Mouse (Mus musculus) lung, embryonic 16.5 days (tissue): Measurements from ENCODE around the gene Tbc1d16. TPM values are rescaled to one million over a fixed set of nuclear protein-coding genes. Genes with fewer than 3 reads are reported as not detected.
A peak's percentile ranks its signal among the peaks of the same experiment; 100 is the strongest.

Experiments
- ATAC-seq: fragments of 200-750 bp; cut with Nextera tagmentation; 2 replicates; pipeline ENCODE4 v1.8.0; 2017; ENCODE audit warnings: low read depth, mild to moderate bottlenecking, moderate library complexity
- H3K27ac ChIP-seq: fragments of 300-500 bp; sonication (generic); 2 replicates; pipeline ENCODE4 v1.5.1; 2014; ENCODE audit warnings: mild to moderate bottlenecking, control low read depth, low read length
- H3K27me3 ChIP-seq: fragments of 300-500 bp; sonication (generic); 2 replicates; pipeline ENCODE4 v1.6.1; 2014; ENCODE audit warnings: low read depth, low read length, mixed read lengths; ENCODE audit not compliant: control insufficient read depth, insufficient read depth
- H3K36me3 ChIP-seq: fragments of 300-500 bp; sonication (generic); 2 replicates; pipeline ENCODE4 v1.6.1; 2014; ENCODE audit warnings: low read length; ENCODE audit not compliant: control insufficient read depth, insufficient read depth
- H3K4me1 ChIP-seq: fragments of 300-500 bp; sonication (generic); replicated peaks from 2 replicates; pipeline ENCODE4 v1.6.1; 2014; ENCODE audit warnings: low read length, mixed read lengths; ENCODE audit not compliant: control insufficient read depth, insufficient read depth
- H3K4me2 ChIP-seq: fragments of 300-500 bp; sonication (generic); 2 replicates; pipeline ENCODE4 v1.6.1; 2014; ENCODE audit warnings: low read depth, low read length, control low read depth
- H3K4me3 ChIP-seq: fragments of 300-500 bp; sonication (generic); 2 replicates; pipeline ENCODE4 v1.5.1; 2014; ENCODE audit warnings: mild to moderate bottlenecking, low read length, control low read depth
- H3K9ac ChIP-seq: fragments of 300-500 bp; sonication (generic); 2 replicates; pipeline ENCODE4 v1.6.1; 2014; ENCODE audit warnings: low read length, control low read depth
- H3K9me3 ChIP-seq: fragments of 300-500 bp; sonication (generic); 2 replicates; pipeline ENCODE4 v1.6.1; 2016; ENCODE audit warnings: low read length; ENCODE audit not compliant: control insufficient read depth
- WGBS: fragments of 180-500 bp; shearing (Covaris S2); extraction: QIAGEN DNeasy Blood & Tissue Kit; methylation state at CpG from one replicate; pipeline ENCODE4 v1.1.7; 2014; 5-methylcytosine and 5-hydroxymethylcytosine counted together
- polyA plus RNA-seq: library from polyadenylated mRNA; unstranded; fragments of >200 nt; fragmentation: Nextera tagmentation; extraction: Ambion mirVana; gene quantifications from 2 replicates; pipeline ENCODE4 v1.2.1, GENCODE M21; 2015

Gene Tbc1d16
- polyA plus RNA-seq, 1 experiment from 2014 or later = 19.4 TPM

- H3K27me3 ChIP-seq = no peaks in the 10 kb centered on the region
- peak overlapping the region; percentile 42 for H3K4me3 ChIP-seq
- H3K9me3 ChIP-seq = no peaks in the 10 kb centered on the region
- ATAC-seq = peak; percentile 64
- no peaks in the 10 kb centered on the region for H3K36me3 ChIP-seq
- peaks cover 15% of the 10 kb centered on the region for H3K4me1 ChIP-seq
- H3K9ac ChIP-seq = no peak overlapping the region
- H3K27ac ChIP-seq = no peak overlapping the region
- peak overlapping the region; percentile 65 for H3K4me2 ChIP-seq
- WGBS = 6% methylated on average over 11 of the region's 11 CpGs
Measured at GRCm38 (mm10) chr11:119238305-119238721, 10.0 kb upstream of the Tbc1d16 start.

DNA sequence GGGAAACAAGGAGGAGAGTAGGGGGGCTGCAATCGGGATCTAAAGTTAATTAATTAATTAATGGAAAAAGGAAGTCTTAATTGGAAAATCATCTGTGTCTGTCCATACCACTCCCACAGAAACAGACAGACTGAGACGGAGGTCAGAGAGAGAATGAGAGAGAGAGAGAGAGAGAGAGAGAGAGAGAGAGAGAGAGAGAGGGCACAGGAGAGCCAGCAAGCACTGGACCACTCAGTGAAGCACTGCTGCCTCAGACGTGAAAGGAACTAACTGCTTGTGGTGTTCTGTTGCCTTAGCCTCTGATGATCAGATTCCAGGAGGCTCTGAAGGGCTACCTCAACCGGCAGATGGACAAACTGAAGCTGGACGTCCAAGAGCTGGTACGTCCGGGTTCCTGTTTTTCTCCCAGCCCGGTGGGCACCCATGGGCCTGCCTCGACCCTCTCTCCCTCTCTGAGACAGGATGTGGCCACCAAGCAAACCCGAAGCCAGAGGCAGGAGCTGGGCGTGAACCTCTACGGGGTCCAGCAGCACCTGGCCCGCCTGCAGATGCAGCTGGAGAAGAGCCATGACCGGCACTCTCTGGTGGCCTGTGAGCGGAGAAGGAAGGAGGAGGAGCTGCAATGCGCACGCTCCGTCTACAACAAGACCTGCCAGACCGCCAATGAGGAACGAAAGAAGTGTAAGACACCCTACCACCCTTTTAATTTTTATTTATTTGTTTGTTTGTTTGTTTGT is 9.4 kb upstream of the Tbc1d16 start:
- H3K9ac ChIP-seq = peak overlapping the region; percentile 63
- WGBS = 25% methylated on average over 20 of the region's 20 CpGs
- peak overlapping the region; percentile 65 for H3K4me2 ChIP-seq
- no peak overlapping the region for H3K27ac ChIP-seq
- peak; percentile 64 for ATAC-seq
- H3K27me3 ChIP-seq = no peaks in the 10 kb centered on the region
- peak overlapping the region; percentile 42 for H3K4me3 ChIP-seq
- H3K4me1 ChIP-seq = peaks cover 15% of the 10 kb centered on the region
- no peaks in the 10 kb centered on the region for H3K9me3 ChIP-seq
- H3K36me3 ChIP-seq = no peaks in the 10 kb centered on the region

GRCm38 (mm10) chr11:119237007-119237406 is 8.7 kb upstream of the Tbc1d16 start:
- WGBS = 36% methylated on average over 3 of the region's 3 CpGs
- Histone ChIP-seq H3K4me3 (no peak overlapping the region), H3K36me3 (no peaks in the 10 kb centered on the region)

GRCm38 (mm10) chr11:119236354-119236753 is 8.1 kb upstream of the Tbc1d16 start:
- ATAC-seq = peak; percentile 8; the same call in 1 of the 2 replicates
- Histone ChIP-seq H3K4me1 (peaks cover 15% of the 10 kb centered on the region), H3K9me3 (no peaks in the 10 kb centered on the region), H3K4me3 (no peak overlapping the region), H3K27me3 (no peaks in the 10 kb centered on the region), H3K4me2 (no peak overlapping the region), H3K36me3 (no peaks in the 10 kb centered on the region), H3K27ac (no peak overlapping the region), H3K9ac (no peak overlapping the region)
- 16% methylated on average over 8 of the region's 8 CpGs for WGBS

More at GRCm38 (mm10) chr11:119237007-119237406, 8.7 kb upstream of the Tbc1d16 start:
- H3K4me1 ChIP-seq = peaks cover 15% of the 10 kb centered on the region
- no peaks in the 10 kb centered on the region for H3K9me3 ChIP-seq
- no peak overlapping the region for H3K27ac ChIP-seq
- H3K9ac ChIP-seq = no peak overlapping the region
- H3K27me3 ChIP-seq = no peaks in the 10 kb centered on the region
- no peak for ATAC-seq
- H3K4me2 ChIP-seq = no peak overlapping the region

- Histone ChIP-seq H3K27me3 (no peaks in the 10 kb centered on the region), H3K27ac (no peak overlapping the region), H3K4me1 (peaks cover 15% of the 10 kb centered on the region), H3K9me3 (no peaks in the 10 kb centered on the region), H3K9ac (no peak overlapping the region), H3K36me3 (no peaks in the 10 kb centered on the region), H3K4me3 (no peak overlapping the region), H3K4me2 (no peak overlapping the region)
- ATAC-seq = no peak
- 77% methylated on average over 4 of the region's 4 CpGs for WGBS
Measured at GRCm38 (mm10) chr11:119235596-119235995, 7.3 kb upstream of the Tbc1d16 start.

GRCm38 (mm10) chr11:119234770-119235169 is 6.5 kb upstream of the Tbc1d16 start:
- H3K4me3 ChIP-seq = no peak overlapping the region
- peaks cover 15% of the 10 kb centered on the region for H3K4me1 ChIP-seq
- H3K4me2 ChIP-seq = no peak overlapping the region
- 93% methylated on average over 10 of the region's 10 CpGs for WGBS
- H3K9me3 ChIP-seq = no peaks in the 10 kb centered on the region
- no peaks in the 10 kb centered on the region for H3K27me3 ChIP-seq
- H3K27ac ChIP-seq = no peak overlapping the region
- H3K36me3 ChIP-seq = no peaks in the 10 kb centered on the region
- no peak overlapping the region for H3K9ac ChIP-seq
- no peak for ATAC-seq

DNA sequence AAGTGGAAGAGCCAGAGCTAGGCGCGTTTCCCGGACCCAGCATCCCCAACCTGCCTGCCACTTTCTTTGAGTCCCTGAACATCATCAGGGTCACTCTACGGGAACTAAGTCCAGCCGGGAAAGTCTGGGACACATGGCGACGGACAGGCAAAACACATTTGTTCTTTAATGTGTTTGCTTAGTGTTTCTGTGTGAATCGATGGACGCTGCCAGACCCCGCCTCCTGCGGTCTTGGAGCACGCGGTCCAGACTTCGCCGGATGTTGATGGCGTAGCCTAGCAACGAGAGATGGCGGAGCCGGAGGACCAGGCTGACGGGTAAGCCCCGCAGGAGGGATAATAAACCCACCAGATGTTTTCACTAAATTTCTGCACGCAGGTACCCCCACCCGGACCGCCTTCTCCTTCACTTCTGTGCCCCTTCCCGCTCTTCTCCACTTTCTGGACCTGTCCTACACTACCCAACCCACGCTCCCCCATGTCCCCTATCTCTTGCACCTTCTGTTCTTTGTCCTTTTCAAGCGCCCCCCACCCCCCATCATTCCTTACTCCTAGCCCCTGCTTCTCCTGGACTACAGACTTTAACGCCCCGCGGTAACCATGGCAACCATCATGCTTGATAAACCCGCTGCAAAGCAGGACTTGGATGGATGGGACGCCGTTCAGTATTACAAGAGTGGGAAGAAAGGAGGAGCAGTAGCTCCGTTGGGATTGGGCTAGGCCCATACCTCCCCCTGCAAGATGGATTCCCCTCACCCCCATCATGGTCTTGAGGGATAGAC is 737 bp upstream of the Tbc1d16 start:
- ATAC-seq = peak; percentile 79
- peak overlapping the region; percentile 12; the same call in 1 of the 2 replicates for H3K27ac ChIP-seq
- 2% methylated on average over 34 of the region's 34 CpGs for WGBS

DNA sequence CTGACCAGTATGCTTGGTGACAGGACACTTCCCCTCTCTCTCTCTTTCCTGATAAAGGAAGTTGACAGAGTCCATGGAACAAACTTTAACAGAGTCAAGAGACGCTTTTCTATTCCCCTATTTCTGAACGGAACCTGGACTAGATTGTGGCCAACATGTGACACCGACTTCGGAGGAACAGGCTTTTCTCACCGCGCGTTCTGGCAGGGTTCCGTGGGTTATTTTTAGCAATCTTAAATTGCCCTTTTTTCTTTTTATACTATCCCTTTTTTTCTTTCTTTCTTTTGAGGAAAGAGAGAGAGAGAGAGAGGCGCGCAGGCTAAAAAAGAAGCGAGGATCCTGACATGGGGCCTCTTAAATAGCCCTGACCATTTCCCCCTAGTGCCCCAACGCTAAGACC is 708 bp downstream of the Tbc1d16 start:
- no peaks in the 10 kb centered on the region for H3K27me3 ChIP-seq
- H3K9ac ChIP-seq = peak overlapping the region; percentile 91
- H3K27ac ChIP-seq = no peak overlapping the region; the same call in 1 of the 2 replicates
- H3K4me3 ChIP-seq = peak overlapping the region; percentile 72
- H3K4me2 ChIP-seq = peak overlapping the region; percentile 98
- ATAC-seq = no peak
- H3K9me3 ChIP-seq = no peaks in the 10 kb centered on the region
- peaks cover 46% of the 10 kb centered on the region for H3K4me1 ChIP-seq
- H3K36me3 ChIP-seq = no peaks in the 10 kb centered on the region
- 2% methylated on average over 12 of the region's 12 CpGs for WGBS

More for the DNA sequence above, 737 bp upstream of the Tbc1d16 start:
- Histone ChIP-seq H3K4me2 (peak overlapping the region; percentile 98), H3K4me3 (peak overlapping the region; percentile 72), H3K9me3 (no peaks in the 10 kb centered on the region), H3K9ac (peak overlapping the region; percentile 91), H3K27me3 (no peaks in the 10 kb centered on the region), H3K36me3 (no peaks in the 10 kb centered on the region), H3K4me1 (peaks cover 32% of the 10 kb centered on the region)

- H3K36me3 ChIP-seq = no peaks in the 10 kb centered on the region
- H3K9me3 ChIP-seq = no peaks in the 10 kb centered on the region
- H3K4me1 ChIP-seq = peaks cover 49% of the 10 kb centered on the region
- no peaks in the 10 kb centered on the region for H3K27me3 ChIP-seq
- no peak overlapping the region for H3K4me2 ChIP-seq
- no peak overlapping the region for H3K4me3 ChIP-seq
- no peak overlapping the region for H3K27ac ChIP-seq
- H3K9ac ChIP-seq = no peak overlapping the region
- WGBS = 74% methylated on average over 9 of the region's 9 CpGs
- no peak for ATAC-seq
Measured at GRCm38 (mm10) chr11:119225634-119226033, 2.7 kb downstream of the Tbc1d16 start.
